Mouse (Mus musculus) urinary bladder, postnatal 25 days (tissue): Measurements from ENCODE around the gene Ino80.

ENCODE experiments used
- DNase-seq: peaks from one replicate; pipeline ENCODE4 v3.0.0; 2022; ENCODE audit warnings: low spot score

Gene Ino80

DNA sequence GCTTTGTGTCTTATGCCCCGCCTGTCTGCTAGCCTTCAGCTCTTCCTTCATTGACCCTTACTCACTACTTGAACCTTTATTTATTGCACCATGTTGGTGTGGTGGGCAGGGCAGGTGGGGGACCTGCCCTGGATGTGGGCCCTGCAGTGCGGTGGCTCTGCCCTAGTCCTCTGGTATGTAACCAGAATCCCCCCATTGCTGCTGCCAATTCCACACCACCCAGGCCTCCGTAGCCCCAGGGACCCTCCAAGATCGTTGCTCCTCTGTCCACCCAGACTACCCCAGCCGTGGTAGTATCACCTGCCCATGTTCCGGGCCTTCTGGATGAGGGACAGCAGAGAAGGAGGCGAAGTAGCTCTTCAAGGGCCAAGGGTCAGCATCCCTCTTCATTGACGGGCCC is 123.8 kb downstream of the Ino80 start:
- no peak for DNase-seq

- peak; percentile 75 for DNase-seq
Observed at GRCm38 (mm10) chr2:119350555-119351486, 126.7 kb downstream of the Ino80 start, which contains the start of gene Chac1. Gene Chac1 (plus strand): TSS chr2:119351229.

DNA sequence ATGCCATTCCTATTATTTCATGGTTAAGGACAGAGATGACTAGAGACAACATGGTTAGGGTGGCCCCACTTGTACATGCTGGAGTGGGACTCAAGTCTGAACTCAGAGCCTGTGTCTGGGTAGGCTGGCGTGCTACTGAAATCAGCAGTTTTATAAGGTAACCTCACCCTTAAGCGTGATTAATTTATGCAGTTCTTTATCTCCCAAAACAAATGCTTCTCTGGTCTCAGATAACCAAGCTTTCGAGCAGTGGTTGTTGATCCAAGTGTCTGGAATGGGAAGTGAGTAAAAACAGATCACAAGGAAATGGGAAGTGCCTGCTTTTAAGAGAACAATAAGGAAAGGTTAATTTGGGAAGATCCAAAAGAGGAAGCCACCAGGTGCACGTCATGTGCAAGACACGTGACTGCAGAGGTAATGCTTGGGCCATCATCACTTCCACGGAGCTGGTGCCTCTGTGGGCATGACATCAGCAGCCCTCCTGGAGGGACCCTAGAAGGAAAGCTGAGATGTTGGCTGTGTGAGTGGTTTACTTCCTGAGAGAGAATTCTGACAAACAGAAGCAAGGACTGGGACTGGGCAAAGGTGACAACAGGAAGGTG is 132.8 kb downstream of the Ino80 start:
- no peak for DNase-seq

DNA sequence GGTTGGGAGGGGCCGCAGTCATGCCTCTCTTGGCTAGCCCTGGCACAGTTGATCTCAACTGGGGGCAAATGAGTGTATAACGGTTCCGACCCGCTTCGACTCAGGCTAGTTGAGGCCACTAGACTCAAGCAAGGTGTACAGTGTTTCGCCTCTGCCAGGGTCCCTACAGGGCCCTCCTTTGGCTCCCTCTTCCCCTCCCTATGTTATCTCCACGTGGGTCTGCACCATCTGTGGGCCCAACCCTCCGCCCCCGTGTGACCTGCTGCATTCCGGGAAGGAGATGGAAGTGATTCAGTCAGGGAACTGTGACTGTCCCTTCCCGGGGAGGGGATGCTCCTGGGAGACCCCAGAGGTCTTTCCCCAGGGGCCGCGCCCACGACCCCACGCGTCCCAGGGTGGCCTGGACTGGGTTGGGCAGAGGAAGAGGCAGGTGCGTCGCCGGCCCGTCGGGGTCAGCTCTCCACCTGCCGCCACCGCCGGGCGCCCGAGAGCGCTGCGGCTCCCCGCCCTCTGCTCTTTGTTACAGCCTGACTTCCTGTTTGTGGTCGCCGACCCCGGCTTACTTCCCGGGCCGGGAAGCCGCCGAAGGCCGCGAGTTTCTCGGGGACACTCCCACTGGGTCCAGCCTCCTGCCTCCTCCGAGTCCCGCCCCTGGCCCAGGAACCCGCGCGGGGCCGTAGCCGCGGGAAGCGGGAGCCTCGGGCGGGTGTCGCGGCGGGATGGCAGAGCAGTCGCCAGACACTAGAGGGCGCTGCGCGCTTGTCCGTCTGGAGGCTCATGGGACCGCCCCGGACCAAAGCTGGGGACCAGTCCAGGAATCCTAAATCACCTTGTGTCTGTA is 139.8 kb downstream of the Ino80 start:
- peak; percentile 90 for DNase-seq

- no peak for DNase-seq
Observed at GRCm38 (mm10) chr2:119336470-119336869, 141.0 kb downstream of the Ino80 start.

GRCm38 (mm10) chr2:119336002-119336401 is 141.5 kb downstream of the Ino80 start:
- no peak for DNase-seq

GRCm38 (mm10) chr2:119335535-119335934 is 142.0 kb downstream of the Ino80 start:
- DNase-seq: no peak

GRCm38 (mm10) chr2:119334964-119335525 is 142.4 kb downstream of the Ino80 start:
- no peak for DNase-seq

DNA sequence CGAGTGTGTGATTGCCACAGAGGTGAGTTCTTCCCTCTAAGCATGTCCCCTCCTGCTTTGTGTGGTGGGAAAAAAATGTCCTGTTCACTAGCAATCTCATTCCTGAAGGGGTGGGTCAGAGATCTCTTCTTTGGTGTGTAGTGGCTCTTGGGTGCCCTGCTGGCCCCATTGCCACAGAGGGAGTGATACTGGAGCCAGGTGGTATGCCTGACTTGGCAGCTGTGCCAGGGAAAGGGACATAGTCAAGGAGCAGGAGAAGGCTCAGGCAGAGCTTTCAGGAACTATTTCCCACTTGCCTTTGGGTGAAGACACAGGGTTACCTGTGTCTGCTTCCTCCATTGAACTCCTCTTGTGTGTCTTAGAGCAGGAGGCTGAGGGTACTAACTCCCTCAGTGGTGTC is 143.4 kb downstream of the Ino80 start:
- no peak for DNase-seq

DNA sequence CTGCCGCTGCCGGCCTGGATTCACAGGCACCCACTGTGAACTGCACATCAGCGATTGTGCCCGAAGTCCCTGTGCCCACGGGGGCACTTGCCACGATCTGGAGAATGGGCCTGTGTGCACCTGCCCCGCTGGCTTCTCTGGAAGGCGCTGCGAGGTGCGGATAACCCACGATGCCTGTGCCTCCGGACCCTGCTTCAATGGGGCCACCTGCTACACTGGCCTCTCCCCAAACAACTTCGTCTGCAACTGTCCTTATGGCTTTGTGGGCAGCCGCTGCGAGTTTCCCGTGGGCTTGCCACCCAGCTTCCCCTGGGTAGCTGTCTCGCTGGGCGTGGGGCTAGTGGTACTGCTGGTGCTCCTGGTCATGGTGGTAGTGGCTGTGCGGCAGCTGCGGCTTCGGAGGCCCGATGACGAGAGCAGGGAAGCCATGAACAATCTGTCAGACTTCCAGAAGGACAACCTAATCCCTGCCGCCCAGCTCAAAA is 145.3 kb downstream of the Ino80 start:
- DNase-seq: no peak

DNA sequence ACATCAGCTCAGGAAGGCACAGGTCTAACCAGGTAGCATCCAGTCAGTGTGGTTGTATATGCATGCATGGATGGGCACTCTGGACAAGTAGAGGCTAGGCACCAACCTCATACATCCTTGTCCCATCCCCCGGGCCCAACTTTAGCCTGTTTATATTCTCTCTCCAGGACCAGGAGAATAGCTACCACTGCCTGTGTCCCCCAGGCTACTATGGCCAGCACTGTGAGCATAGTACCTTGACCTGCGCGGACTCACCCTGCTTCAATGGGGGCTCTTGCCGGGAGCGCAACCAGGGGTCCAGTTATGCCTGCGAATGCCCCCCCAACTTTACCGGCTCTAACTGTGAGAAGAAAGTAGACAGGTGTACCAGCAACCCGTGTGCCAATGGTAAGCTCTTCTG is 146.7 kb downstream of the Ino80 start:
- no peak for DNase-seq

DNA sequence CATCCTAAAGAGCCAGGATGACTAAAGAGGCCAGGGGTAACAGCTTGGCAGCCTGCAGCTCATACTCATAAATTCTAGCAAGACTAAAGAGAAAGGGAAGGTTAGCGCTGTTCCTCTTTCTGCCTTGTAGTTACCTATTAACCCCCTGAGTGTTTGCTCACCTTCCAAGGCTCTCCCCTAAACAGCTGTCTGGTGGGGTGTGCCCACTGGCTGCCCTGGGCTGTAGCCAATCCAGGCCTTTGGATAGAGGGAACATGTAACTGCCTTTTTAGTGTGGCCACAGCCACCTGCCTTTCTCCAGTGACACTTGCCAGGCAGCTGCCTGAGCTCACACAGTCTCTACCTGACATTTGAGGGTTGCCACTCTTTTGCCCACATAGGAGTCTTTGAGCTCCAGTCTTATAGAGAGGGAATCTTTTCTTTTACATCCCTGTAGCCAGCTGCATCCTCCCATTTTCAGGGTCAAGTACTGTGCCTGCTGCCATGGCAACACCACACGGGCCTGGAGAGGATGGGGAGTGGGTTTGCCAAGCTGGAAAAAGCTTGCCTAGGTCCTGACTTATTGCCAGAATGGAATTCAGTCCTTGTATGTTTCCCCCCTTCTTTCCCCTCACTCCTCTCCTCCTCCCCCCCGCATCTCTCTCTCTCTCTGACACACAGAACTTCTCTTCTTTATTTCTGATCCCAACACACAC is 148.2 kb downstream of the Ino80 start:
- DNase-seq: no peak

- DNase-seq: no peak
Observed at GRCm38 (mm10) chr2:119328546-119328945, 148.9 kb downstream of the Ino80 start.

DNA sequence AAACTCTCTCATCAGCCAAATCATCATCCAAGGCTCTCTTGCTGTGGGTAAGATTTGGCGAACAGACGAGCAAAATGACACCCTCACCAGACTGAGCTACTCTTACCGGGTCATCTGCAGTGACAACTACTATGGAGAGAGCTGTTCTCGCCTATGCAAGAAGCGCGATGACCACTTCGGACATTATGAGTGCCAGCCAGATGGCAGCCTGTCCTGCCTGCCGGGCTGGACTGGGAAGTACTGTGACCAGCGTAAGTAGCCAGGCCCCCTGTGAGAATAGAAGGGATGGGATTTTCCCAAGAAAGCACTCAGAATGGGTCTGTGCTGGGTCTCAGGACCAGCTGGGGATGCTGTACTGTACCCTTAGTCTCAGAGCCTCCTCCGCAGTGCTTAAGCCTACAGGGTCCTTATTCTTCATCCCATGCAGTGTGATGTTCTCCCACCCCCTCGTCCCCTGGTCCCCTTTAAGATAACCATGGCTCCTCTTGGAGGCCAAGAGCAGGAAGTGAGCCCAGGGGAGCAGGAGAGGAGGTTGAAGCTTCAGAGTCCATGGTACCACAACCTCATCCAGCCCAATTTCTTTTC is 149.5 kb downstream of the Ino80 start:
- DNase-seq: no peak

- peak; percentile 22 for DNase-seq
Observed at GRCm38 (mm10) chr2:119327102-119327480, 150.4 kb downstream of the Ino80 start.

DNA sequence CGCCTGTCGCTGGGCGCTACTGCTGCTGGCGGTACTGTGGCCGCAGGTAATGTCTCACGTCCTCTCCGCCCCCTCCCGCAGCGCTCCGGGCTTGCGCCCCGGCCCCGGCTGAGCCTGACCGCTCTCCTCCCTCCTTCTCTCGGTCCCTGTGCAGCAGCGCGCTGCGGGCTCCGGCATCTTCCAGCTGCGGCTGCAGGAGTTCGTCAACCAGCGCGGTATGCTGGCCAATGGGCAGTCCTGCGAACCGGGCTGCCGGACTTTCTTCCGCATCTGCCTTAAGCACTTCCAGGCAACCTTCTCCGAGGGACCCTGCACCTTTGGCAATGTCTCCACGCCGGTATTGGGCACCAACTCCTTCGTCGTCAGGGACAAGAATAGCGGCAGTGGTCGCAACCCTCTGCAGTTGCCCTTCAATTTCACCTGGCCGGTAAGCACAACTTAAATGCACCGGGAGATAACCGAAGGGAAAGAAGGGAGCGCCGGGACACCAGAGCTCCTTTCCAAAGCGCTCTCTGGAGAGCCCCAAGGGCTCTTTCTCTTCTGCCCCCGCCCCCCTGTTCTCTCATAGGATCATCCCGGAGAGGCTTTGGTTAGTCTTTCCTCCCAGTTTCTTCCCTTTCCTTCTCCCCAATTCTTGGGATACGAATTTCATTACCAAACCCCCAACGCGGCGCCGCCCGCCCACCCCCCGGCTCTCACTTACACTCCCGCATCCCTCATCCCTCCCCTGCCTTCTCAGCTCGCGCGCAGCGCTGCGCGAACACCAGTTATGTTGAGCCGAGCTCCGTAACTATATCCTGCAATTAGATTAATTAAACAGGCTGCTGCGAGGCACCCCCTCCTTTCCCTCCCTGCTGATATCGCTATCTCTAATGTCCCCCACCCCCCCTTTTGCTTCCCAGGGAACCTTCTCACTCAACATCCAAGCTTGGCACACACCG is 151.1 kb downstream of the Ino80 start:
- DNase-seq: no peak

DNA sequence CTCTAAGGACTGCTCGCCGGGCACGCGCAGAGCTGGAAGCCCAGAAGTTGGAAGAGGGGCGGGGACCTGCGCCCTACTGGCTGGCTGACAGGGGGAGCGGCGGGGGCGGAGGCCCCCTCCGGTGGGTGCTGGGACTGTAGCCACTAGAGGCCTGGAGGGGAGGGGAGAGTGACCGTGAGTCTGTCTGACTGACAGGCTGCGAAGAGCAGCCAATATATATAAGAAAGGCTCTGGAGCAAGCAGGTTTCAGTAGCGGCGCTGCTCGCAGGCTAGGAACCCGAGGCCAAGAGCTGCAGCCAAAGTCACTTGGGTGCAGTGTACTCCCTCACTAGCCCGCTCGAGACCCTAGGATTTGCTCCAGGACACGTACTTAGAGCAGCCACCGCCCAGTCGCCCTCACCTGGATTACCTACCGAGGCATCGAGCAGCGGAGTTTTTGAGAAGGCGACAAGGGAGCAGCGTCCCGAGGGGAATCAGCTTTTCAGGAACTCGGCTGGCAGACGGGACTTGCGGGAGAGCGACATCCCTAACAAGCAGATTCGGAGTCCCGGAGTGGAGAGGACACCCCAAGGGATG is 151.8 kb downstream of the Ino80 start, which contains the start of gene Dll4:
Dll4 (plus strand) TSS at position 217 of the 576 bp plus-strand sequence.
- DNase-seq: no peak

GRCm38 (mm10) chr2:119324576-119325318 is 152.7 kb downstream of the Ino80 start:
- no peak for DNase-seq
